Mouse (Mus musculus): ENCODE results near the gene Sh3bgrl.

Sh3bgrl gene

DNA sequence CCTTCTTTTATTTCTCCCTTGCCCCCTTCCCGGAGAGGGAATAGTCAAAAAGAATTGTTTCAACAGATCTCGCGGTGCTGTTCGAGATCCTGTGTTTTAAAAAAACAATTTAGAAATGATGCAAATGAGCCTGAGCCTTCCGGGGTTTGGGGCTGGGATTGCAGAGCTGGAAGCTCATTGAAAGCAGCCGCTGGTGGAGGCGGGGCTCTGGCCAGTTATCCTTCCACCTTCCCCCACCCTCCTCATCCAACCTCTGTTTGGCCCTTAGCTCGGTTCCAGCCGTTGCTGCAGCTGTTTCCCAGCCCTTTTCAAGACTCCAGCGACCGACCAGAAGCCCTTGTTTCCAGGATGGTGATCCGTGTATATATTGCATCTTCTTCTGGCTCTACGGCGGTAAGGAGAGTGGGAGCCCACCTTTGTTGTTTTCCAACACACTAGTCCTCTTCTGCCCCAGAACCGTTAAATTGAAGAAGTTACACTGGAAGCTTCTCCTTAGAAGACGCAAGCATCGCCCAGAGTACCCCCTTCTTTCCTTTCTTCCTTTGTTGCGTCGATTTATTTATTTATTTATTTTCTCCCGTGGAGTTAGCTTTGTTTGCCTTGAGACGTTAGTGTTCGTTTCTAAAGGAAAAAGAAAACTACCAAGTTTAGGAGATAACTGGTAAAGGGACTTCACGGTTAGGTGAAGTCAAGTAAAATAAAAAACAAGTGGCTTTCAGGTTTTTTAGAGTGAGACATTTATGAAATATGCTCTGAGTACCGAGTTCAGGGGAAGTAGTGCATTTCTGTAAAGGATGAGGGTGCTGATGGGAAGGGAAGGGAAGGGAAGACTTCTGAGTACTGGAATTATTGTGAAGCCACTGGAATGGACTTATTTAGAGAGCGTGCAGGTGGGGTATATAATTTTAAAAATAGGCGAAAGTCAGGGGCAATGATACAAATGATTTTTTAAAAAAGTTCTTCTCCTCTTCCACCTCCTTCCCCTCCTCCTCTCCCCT lies at the start of gene Sh3bgrl:
TSS of gene Sh3bgrl (plus strand) at position 121 of the 998 bp plus-strand sequence.
- in situ Hi-C loops (cut with MboI; ENCODE audit: low pct_unique_long_range_greater_than_20kb in 1 of 2, low sequenced_read_pairs in 2 of 2, unreplicated experiment in 1 of 2): no loop called here

DNA sequence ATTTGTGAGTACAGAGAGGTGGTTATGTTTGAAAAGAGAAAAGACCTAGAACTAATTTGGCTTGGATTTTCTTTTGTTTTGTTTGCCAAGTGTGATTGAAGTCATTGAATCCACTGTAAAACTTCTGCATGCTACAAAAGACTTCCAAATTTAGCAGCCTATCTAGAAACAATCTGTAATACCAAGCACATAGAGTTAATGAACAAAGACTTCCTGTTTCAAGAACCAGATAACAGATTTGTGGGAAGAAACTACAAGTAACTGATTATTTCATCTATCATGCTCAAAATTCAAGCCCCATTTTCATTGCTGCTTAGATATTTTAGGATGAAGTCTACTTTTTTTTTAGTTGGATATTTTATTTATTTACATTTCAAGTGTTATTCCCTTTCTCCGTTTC lies 47.4 kb upstream of the Sh3bgrl start:
- in situ Hi-C loops (cut with MboI; ENCODE audit: low pct_unique_long_range_greater_than_20kb in 1 of 2, low sequenced_read_pairs in 2 of 2, unreplicated experiment in 1 of 2): no loop called here

DNA sequence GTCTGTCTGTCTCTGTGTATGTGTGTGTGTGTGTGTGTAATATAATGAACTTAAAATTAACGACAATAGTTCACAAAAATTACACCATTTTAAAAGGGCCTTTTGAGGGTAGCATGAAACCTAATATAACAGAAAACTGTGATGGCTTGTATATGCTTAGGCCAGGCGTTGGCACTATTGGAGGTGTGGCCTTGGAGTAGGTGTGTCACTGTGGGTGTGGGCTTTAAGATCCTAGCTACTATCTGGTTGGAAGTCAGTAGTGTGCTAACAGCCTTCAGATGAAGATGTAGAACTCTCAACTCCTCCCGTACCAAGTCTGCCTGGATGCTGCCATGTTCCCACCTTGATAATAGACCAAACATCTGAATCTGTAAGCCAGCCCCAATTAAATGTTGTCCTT lies 23.4 kb upstream of the Sh3bgrl start:
- in situ Hi-C loops (cut with MboI; ENCODE audit: low pct_unique_long_range_greater_than_20kb in 1 of 2, low sequenced_read_pairs in 2 of 2, unreplicated experiment in 1 of 2): loop anchor here in 1 of 2 experiments (10.0 kb wide), 1 partner anchor 57 kb away; the partner anchor contains the start of gene Hmgn5

DNA sequence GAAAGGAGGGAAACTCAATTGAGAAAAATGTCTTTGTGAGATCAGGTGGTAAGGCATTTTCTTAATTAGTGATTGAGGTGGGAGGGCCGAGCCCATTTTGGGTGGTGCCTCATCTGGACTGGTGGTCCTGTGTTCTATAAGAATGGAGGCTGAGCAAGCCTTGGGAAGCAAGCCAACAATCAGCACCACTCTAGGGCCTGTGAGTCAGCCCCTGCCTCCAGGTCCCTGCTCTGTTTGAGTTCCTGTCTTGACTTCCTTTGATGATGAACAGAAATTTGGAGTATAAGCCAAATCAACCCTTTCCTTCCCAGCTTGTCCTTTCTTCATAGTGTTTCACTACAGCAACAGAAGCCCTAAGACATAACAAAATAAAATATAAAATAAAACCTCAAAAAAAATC lies 19.4 kb upstream of the Sh3bgrl start:
- in situ Hi-C loops (cut with MboI; ENCODE audit: low pct_unique_long_range_greater_than_20kb in 1 of 2, low sequenced_read_pairs in 2 of 2, unreplicated experiment in 1 of 2): loop anchor here in 1 of 2 experiments (10.0 kb wide), 1 partner anchor 61 kb away; the partner anchor contains the start of gene Hmgn5

DNA sequence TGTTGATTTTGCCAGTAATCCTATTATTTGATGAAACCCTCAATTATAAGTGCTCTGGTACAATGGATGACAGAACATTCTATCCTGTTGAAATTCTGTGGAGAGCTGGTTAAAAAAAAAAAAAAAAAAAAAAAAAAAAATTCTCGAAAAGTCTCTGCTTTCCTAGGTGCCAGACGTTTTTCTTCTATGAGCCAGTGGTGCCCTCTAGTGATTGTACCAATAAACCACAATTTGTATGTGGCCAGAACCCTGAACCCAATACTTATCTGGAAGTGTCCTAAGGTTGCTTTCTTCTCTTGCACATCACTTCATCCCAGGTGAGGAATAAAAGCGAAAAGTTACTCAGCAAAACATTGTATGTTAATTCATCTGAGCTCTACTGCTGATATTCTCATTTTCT lies 18.8 kb upstream of the Sh3bgrl start:
- in situ Hi-C loops (cut with MboI; ENCODE audit: low pct_unique_long_range_greater_than_20kb in 1 of 2, low sequenced_read_pairs in 2 of 2, unreplicated experiment in 1 of 2): loop anchor here in 1 of 2 experiments (10.0 kb wide), 1 partner anchor 62 kb away; the partner anchor contains the start of gene Hmgn5

DNA sequence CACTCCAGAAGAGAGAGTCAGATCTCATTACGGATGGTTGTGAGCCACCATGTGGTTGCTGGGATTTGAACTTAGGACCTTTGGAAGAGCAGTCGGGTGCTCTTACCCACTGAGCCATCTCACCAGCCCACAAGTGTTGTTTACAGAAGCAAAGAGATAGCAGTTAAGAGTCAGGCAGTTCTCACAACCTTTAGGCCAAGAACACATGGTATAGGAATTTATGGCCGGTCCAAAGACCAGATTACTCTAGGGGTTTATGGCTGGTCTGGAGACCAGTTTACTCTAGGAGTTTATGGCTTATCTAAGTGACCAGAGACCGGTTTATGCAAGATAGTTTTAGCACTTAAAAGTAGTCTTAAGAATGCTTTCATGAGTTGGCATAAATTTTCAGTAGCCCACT lies 15.8 kb upstream of the Sh3bgrl start:
- in situ Hi-C loops (cut with MboI; ENCODE audit: low pct_unique_long_range_greater_than_20kb in 1 of 2, low sequenced_read_pairs in 2 of 2, unreplicated experiment in 1 of 2): loop anchor here in 1 of 2 experiments (10.0 kb wide), 1 partner anchor 65 kb away; the partner anchor contains the start of gene Hmgn5

DNA sequence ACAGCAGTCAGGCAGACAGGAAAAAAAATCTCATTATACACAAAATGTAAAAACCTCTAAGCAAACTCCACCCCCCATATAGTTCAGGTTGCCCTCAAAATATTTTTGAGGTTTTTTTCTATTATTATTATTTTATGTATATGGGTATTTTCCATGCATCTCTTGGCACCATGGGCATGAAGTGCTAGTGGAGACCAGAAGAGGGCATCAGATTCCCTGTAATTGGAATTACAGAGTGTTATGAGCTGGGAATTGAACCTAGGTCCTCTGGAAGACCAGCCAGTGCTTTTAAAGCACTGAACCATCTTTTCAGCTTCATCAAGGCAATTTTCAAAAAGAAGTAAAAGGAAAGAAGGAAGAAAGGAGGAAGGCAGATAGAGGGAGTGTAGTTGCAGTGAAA lies 8.1 kb upstream of the Sh3bgrl start:
- in situ Hi-C loops (cut with MboI; ENCODE audit: low pct_unique_long_range_greater_than_20kb in 1 of 2, low sequenced_read_pairs in 2 of 2, unreplicated experiment in 1 of 2): no loop called here

DNA sequence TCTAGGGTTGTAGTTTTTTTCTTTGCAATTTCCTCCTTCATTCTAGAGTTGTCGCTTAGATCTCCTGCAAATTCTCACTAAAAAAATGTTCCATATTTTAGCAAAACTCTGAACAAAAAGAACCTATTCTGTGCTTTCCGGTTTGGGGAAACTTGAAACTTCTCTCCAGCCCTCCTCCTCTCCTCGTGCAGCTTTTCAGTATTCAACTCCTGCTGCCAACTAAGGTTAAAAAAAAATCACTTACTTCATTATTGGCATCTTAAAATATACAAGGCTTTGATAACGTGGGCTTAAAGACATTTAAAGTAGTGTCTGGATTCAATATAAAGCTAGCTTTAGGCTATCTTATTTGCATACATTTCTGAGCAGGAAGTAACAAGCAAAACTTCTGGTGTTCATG lies 365 bp upstream of the Sh3bgrl start:
- in situ Hi-C loops (cut with MboI; ENCODE audit: low pct_unique_long_range_greater_than_20kb in 1 of 2, low sequenced_read_pairs in 2 of 2, unreplicated experiment in 1 of 2): no loop called here

DNA sequence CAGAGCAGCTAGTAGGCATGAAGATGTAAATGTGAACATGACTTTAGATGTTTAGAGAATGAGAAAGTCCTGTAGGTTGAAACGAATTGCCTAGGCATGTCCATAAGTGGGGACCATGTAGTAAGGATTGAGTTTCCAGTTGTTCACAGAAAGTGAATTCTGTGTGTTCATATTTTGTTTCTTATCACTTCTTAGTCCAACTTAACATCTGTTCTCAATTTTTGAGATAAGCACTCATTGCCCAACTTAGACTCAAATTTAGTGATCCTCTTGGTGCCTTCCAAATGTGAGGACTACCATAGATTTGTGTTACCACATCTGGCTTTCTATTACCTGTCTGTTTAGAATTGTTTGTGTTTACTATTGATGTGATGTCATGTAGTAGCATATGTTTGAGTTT lies 3.3 kb downstream of the Sh3bgrl start:
- in situ Hi-C loops (cut with MboI; ENCODE audit: low pct_unique_long_range_greater_than_20kb in 1 of 2, low sequenced_read_pairs in 2 of 2, unreplicated experiment in 1 of 2): no loop called here

DNA sequence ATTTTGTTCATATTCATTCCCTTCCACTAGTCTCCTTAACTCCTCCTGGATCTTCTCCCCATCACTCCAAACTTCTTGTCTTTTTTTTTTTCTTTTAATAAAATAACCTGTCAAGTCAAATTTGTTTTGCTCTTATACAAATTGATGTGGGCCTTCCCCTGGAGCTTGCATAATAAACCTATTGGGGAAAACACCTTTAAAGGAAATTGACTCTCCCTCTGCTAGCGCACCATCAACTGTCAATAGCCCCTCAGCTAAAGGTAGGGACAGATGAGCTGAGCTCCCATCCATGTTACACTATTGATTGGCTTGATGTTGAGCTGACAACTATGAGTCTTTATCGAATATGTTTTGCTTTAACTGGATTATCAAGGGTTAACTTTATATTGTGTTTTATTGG lies 5.3 kb downstream of the Sh3bgrl start:
- in situ Hi-C loops (cut with MboI; ENCODE audit: low pct_unique_long_range_greater_than_20kb in 1 of 2, low sequenced_read_pairs in 2 of 2, unreplicated experiment in 1 of 2): no loop called here

DNA sequence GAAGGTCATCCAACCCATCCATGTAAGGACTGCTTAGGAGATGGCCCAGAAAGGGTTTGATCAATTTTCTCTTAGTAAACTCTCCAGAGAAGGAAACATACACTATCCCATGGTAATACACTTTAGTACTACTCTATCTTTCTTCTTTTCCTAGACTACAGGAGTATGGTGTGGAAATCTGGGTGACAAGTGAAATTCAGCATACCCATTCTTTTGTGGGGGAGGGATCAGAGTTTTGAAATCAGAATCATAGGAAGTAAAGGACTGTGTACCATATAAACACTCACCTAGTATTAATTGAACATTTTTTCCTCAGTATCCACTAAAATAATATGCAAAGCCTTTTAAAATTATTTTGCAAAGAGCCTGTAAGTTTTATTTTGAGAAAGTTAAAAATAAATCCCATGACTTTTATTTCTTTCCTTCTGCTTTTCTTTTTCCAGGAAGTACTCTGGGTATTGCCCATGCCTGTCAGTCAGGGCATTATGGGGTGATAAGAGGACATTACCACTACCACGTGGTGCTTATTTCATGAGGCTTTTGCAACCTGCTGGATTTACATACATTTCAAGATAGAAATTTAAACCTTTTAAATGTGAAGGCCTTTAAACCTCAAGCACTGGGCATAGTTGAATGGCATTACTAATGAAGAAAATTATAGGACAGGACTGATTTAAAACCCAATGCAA lies 13.1 kb downstream of the Sh3bgrl start:
- in situ Hi-C loops (cut with MboI; ENCODE audit: low pct_unique_long_range_greater_than_20kb in 1 of 2, low sequenced_read_pairs in 2 of 2, unreplicated experiment in 1 of 2): no loop called here

DNA sequence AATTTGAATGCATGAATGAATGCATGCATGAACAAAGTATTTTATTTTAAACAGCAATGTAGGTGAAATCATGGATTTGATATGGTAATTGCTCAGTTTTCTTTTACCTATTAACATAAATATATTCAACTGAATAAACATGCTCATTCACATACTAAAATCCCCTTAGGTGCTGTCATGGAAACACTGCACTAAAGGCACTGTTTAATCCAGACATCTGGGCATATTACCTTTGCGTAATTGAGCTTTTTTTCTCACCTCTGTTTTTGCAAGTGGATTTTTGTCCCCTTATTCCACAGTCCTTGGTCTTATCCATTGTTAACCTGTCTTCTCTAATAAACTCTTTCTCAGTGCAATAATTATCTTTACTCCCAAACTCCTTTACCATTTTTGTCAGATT lies 17.7 kb downstream of the Sh3bgrl start:
- in situ Hi-C loops (cut with MboI; ENCODE audit: low pct_unique_long_range_greater_than_20kb in 1 of 2, low sequenced_read_pairs in 2 of 2, unreplicated experiment in 1 of 2): no loop called here

DNA sequence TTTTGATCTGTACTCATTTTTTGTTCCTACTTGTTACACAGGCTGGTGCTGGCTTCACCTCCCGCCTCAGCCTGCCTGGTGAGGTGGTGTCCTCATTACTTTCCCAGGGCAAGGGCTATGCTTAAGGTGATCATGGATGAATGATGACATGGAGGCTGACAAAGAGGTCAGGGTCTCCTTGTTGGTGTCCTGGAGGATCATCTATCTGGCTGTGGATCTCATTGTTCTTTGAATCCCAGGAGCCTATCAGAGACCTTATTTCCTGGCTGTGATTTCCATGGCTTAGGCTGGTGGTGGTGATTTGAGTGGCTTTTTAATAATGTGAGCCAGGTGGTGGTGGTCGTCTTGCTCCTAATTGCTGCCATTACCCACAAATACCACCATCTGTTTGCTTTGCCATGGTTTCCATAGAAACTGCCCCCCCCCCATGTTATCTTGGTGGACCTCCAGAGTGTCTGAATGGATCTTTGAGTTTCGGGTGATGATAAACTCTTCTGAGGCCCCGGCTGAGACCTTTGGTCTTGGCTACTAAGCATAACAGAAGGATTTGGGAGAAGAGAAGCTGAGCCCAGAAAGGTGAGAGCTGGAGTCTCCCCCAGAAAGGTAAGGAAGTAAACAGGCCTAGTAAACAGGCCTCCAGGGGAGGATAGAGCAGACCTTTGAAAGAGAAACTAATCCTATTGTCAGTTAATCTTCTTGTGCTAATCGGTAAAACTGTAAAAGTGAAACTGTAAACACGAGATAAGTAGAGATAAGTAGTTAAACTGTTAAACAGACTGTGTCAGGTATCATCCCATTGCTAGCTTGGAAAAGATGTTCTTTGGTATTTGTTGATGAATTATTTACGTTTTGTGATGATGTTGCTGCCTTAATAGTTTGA lies 18.5 kb downstream of the Sh3bgrl start:
- in situ Hi-C loops (cut with MboI; ENCODE audit: low pct_unique_long_range_greater_than_20kb in 1 of 2, low sequenced_read_pairs in 2 of 2, unreplicated experiment in 1 of 2): no loop called here

DNA sequence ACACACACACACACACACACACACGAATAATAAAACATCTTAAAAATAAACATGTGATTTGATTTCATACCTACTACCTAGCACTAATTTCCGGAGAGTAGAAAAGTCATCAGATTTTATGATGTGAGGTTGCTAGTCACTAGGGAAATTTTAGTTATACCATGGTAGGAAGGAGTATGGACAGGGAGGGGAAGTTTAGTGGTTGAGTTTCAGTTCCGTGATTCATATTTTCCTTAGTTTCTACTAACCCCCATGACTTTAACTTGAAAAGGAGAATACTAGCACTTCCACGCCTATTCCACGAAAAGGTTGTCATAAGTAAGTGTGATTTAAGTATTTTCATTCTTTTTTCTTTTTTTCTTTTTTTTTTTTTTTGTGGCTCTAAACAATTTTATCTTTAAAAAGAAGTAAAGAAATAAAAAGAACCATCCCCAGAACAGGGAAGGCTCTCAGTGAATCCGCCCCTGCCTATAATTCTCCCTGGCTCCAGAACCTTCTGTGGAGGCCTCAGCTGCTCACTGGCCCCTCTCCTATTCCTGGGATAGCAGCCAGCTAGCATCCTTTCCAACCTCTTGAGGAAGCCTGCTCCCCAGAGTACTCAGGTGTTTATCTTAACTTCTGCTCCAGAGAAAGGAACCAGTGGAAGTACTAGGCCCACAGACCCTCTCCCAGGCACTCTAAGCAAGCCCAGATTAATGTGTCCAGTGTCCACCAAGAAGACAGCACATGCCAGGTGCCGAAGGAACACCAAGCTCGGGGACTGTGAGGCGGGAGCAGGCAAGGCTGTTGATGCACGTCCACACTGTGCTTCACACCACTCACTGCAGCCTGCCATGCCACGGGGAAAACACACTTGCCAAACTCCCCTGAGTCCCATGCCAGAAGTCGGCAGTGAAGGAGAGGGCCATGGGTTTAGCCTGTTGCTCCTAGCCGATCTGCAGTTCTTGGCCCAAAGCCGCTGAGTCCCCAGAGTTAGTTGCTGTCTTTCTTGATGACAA lies 25.0 kb downstream of the Sh3bgrl start:
- in situ Hi-C loops (cut with MboI; ENCODE audit: low pct_unique_long_range_greater_than_20kb in 1 of 2, low sequenced_read_pairs in 2 of 2, unreplicated experiment in 1 of 2): no loop called here

DNA sequence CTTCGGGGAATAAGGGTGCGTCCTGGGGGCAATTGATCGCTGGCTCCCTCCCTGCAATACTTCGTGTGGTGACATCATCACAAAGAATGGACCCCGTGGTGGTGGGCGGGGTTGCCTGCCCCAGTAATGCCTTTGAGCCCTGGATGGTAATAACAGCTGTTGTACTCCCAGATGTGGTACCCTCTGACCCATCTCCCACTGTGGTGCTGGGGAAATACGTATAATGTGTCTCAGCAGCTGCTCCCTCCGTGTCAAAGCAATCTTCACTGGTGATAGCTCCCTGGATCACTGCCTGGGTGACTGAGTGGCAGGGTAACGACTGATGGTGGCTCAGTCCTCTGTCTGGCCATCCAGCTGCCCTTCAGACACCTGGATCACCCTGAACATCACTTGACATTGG lies 26.0 kb downstream of the Sh3bgrl start:
- in situ Hi-C loops (cut with MboI; ENCODE audit: low pct_unique_long_range_greater_than_20kb in 1 of 2, low sequenced_read_pairs in 2 of 2, unreplicated experiment in 1 of 2): no loop called here

DNA sequence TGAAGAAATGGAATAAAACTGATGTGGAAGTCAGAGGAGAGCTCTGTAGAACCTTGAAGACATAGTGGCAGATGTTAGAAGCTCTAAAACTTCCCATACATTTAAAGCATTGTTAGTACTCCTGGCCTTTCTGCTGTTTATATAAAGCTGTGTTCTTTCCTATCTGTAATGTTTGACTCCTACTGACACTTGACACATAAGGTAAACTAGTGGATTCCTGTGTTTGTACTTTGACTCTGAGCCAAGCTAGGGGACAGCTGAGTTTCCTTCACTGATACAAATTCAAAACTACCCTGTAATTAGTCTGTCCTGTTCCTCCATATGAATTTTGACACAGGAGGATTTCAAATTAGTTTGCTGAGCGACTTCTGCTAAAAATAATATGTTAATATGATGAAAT lies 27.5 kb downstream of the Sh3bgrl start:
- in situ Hi-C loops (cut with MboI; ENCODE audit: low pct_unique_long_range_greater_than_20kb in 1 of 2, low sequenced_read_pairs in 2 of 2, unreplicated experiment in 1 of 2): no loop called here

DNA sequence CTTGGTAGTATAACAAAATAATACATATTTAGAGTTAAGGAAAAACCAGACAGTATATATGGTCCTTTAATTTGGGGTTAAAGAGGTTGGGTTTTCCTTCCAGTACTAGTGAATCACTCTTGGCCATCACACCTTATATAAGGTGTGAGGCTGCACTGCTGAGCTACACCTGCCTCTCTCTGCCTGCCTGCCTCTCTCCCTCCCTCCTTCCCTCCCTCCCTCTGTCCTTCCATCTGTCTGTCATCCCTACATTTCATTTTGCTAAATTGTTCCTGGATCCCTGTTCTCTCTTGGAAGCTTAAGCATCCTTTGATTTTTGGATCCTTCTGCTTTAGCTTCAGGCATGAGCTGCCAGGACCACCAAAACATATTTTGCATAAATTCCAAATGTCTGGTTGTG lies 28.6 kb downstream of the Sh3bgrl start:
- in situ Hi-C loops (cut with MboI; ENCODE audit: low pct_unique_long_range_greater_than_20kb in 1 of 2, low sequenced_read_pairs in 2 of 2, unreplicated experiment in 1 of 2): no loop called here

Data from mouse embryonic stem cell (cell line).